Mouse (Mus musculus): ENCODE results near the gene Kyat3. TPM values are rescaled to one million over a fixed set of nuclear protein-coding genes. Genes with fewer than 3 reads are reported as not detected.
A peak's percentile ranks its signal among the peaks of the same experiment; 100 is the strongest.

Kyat3 gene
- polyA plus RNA-seq (2015; fragmentation: Nextera tagmentation; extraction: Ambion mirVana): 11.0 and 11.8 TPM in 2 replicates

DNA sequence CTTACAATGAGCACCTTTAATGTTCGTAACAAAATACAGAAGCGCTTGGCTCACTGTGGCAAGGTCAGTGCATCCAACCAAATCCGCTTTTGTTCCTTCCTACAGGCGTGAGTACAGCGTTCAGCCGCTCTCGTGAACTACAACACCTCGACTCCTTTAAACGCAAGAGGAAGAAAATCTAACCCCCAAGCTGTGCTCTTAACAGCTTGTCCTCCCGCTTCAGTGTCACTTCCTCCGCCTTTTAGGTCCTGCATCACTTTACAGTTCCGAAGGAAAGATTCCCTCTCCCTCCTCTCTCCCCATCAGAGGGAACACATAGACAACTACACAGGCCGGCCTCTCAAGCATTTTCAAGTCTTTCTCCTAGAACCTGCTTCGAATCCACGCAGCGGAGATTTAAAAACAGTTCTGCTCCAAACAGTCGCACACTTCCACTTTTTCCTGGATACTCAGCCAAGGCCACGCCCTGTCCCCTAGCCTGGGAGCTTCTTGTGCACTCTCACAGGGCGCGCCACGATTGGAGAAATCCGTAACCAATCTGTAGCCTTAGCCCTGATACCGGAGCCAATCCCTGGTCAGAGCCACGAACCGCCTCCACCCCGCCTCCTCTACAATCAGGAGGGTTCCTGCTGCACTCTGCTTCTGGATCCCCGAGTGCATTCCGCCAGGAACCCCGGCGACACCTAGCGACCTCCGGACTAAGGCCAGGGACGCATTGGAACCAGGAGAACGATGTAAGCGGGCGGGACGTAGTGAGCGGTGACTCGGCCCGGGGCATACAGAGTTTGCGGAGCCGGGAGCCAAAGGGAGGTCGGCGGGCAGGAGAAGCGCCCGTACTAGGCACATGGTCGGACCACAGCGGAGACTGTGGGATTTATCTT lies at the start of gene Kyat3:
TSS of gene Kyat3 (plus strand) at position 610 of the 881 bp plus-strand sequence.
- no peaks in the 10 kb centered on the region for H3K9me3 ChIP-seq (ENCODE audit: control insufficient read depth, low read length)
- H3K36me3 ChIP-seq (ENCODE audit: control insufficient read depth, insufficient read depth, low read length): no peaks in the 10 kb centered on the region
- peak within 1 kb of the TSS; percentile 81 for H3K4me2 ChIP-seq (replicated peaks; ENCODE audit: low read depth)
- TF ChIP-seq EP300 (optimal IDR thresholded peaks at IDR 0.05) (no peak), CTCF (IDR thresholded peaks at IDR 0.05; ENCODE audit: low read depth) (peak; percentile 65)
- DNase-seq (ENCODE audit: low spot score) (peak; percentile 94), ATAC-seq (ENCODE audit: low FRiP score, low TSS enrichment) (peak; percentile 100)
- H3K4me3 ChIP-seq (ENCODE audit: low read depth, low read length): peak within 1 kb of the TSS; percentile 60
- peak within 1 kb of the TSS; percentile 78 for H3K27ac ChIP-seq (replicated peaks)
- under 1% methylated on average over 48 of the region's 48 CpGs for WGBS
- H3K27me3 ChIP-seq (ENCODE audit: control insufficient read depth, insufficient read depth, low read length): no peaks in the 10 kb centered on the region
- no peaks in the 10 kb centered on the region; the same call in 1 of the 2 replicates for H3K4me1 ChIP-seq (replicated peaks; ENCODE audit: control insufficient read depth, insufficient read depth)
- H3K9ac ChIP-seq (ENCODE audit: low read length): peak within 1 kb of the TSS; percentile 65

DNA sequence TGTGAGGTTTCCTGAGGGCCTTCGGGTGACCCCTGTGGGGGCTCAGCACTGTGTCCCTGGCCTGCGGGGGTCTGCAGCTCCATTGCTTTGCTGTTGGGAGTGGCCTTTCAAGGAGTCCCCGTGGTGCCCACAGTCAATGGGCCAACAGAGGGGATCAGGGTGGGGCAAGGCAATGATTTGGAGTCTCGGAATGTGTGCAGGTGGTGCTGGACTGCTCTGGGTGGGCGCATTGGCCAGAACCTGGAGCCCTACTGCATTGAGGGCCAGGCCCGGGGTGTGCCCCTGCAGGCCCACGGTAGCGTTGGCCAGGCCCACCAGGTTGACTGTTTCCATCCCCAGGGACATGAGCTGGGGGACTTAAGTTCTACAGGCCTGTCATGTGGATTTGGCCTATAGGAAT lies 36.1 kb upstream of the Kyat3 start:
- H3K4me1 ChIP-seq (replicated peaks; ENCODE audit: control insufficient read depth, insufficient read depth): no peaks in the 10 kb centered on the region
- no peaks in the 10 kb centered on the region for H3K9me3 ChIP-seq (ENCODE audit: control insufficient read depth, low read length)
- DNase-seq (ENCODE audit: low spot score): no peak
- H3K27ac ChIP-seq (replicated peaks): no peak overlapping the region
- H3K4me2 ChIP-seq (replicated peaks; ENCODE audit: low read depth): no peak overlapping the region
- no peak overlapping the region for H3K9ac ChIP-seq (ENCODE audit: low read length)
- TF ChIP-seq CTCF (IDR thresholded peaks at IDR 0.05; ENCODE audit: low read depth): no peak
- no peak for TF ChIP-seq EP300 (optimal IDR thresholded peaks at IDR 0.05)
- no peaks in the 10 kb centered on the region for H3K36me3 ChIP-seq (ENCODE audit: control insufficient read depth, insufficient read depth, low read length)
- no peak overlapping the region for H3K4me3 ChIP-seq (ENCODE audit: low read depth, low read length)
- 0 out of 2 replicates have a peak, but pooled peaks have one; percentile 47 for ATAC-seq (ENCODE audit: low FRiP score, low TSS enrichment)
- no peaks in the 10 kb centered on the region for H3K27me3 ChIP-seq (ENCODE audit: control insufficient read depth, insufficient read depth, low read length)
- WGBS: 88% methylated on average over 8 of the region's 8 CpGs

DNA sequence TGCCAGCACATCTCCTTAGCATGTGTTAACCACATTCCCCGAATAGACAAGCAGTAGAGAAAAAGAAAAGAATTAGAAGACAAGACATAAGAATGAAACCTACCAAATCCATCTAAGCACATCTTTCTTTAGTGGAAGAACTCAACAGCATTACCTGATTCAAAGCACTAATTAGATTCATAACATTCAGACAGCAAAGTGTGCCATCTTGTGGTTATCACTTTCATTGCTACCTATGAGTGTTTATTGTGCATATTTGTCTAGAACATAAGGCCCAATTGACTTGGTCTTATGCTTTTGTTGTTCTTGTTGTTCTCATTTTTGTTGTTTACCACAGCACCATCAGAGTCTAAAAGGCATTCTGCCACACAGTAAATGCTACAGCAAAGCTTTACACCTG lies 26.2 kb upstream of the Kyat3 start:
- H3K4me2 ChIP-seq (replicated peaks; ENCODE audit: low read depth): no peak overlapping the region
- H3K4me1 ChIP-seq (replicated peaks; ENCODE audit: control insufficient read depth, insufficient read depth): no peaks in the 10 kb centered on the region
- H3K27me3 ChIP-seq (ENCODE audit: control insufficient read depth, insufficient read depth, low read length): no peaks in the 10 kb centered on the region
- DNase-seq (ENCODE audit: low spot score) (no peak), ATAC-seq (ENCODE audit: low FRiP score, low TSS enrichment) (no peak)
- TF ChIP-seq EP300 (optimal IDR thresholded peaks at IDR 0.05) (no peak), CTCF (IDR thresholded peaks at IDR 0.05; ENCODE audit: low read depth) (peak; percentile 73)
- no peaks in the 10 kb centered on the region for H3K9me3 ChIP-seq (ENCODE audit: control insufficient read depth, low read length)
- H3K4me3 ChIP-seq (ENCODE audit: low read depth, low read length): no peak overlapping the region
- 85% methylated on average over 1 of the region's 1 CpGs for WGBS
- no peak overlapping the region for H3K9ac ChIP-seq (ENCODE audit: low read length)
- H3K27ac ChIP-seq (replicated peaks): no peak overlapping the region
- H3K36me3 ChIP-seq (ENCODE audit: control insufficient read depth, insufficient read depth, low read length): no peaks in the 10 kb centered on the region

DNA sequence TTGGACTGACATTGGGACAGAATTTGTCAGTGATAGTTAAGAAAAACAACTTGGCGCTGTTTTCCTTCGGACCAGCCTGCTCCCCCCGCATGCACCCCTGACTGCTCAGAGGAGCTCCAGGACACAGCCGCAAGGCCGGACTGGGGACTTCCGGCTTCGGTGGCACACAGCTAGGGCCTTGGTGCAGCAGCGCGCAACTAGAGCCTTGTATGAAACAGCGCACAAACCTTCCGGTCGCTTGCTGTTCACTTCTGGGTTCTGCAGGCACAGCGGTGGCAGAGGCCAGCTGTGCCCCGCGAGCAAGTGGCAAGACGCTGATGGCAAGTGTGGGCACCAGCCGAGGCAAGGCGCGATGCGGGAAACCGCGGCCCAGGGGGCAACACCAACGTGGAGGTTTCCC lies 12.9 kb upstream of the Kyat3 start:
- no peaks in the 10 kb centered on the region for H3K27me3 ChIP-seq (ENCODE audit: control insufficient read depth, insufficient read depth, low read length)
- peak overlapping the region; percentile 20 for H3K4me2 ChIP-seq (replicated peaks; ENCODE audit: low read depth)
- H3K4me1 ChIP-seq (replicated peaks; ENCODE audit: control insufficient read depth, insufficient read depth): no peaks in the 10 kb centered on the region
- TF ChIP-seq CTCF (IDR thresholded peaks at IDR 0.05; ENCODE audit: low read depth) (no peak), EP300 (optimal IDR thresholded peaks at IDR 0.05) (no peak)
- H3K36me3 ChIP-seq (ENCODE audit: control insufficient read depth, insufficient read depth, low read length): no peaks in the 10 kb centered on the region
- no peak overlapping the region for H3K4me3 ChIP-seq (ENCODE audit: low read depth, low read length)
- WGBS: 65% methylated on average over 23 of the region's 23 CpGs
- DNase-seq (ENCODE audit: low spot score) (no peak), ATAC-seq (ENCODE audit: low FRiP score, low TSS enrichment) (no peak)
- no peaks in the 10 kb centered on the region for H3K9me3 ChIP-seq (ENCODE audit: control insufficient read depth, low read length)
- H3K9ac ChIP-seq (ENCODE audit: low read length): no peak overlapping the region
- no peak overlapping the region for H3K27ac ChIP-seq (replicated peaks)

DNA sequence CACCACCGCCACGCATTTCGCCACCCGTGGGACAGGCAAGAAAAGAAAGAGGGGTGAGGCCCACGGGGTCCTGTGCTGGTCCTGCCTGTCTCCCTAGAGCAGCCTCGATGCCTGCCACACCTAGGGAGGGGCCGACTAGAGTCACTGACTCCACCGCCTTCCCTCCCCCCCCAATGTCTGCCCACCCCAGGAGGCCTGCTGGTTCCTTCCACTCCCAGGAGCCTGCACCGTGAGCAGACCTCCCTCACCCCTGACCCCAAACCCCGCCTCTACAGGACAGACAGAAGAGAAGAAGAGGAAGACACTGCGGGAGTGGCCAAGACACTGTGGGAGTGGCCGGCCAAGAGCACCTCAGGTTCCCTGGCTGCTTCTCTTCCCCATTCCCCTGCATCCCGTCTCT lies 12.5 kb upstream of the Kyat3 start:
- DNase-seq (ENCODE audit: low spot score) (no peak), ATAC-seq (ENCODE audit: low FRiP score, low TSS enrichment) (no peak)
- no peaks in the 10 kb centered on the region for H3K27me3 ChIP-seq (ENCODE audit: control insufficient read depth, insufficient read depth, low read length)
- H3K36me3 ChIP-seq (ENCODE audit: control insufficient read depth, insufficient read depth, low read length): no peaks in the 10 kb centered on the region
- H3K4me1 ChIP-seq (replicated peaks; ENCODE audit: control insufficient read depth, insufficient read depth): no peaks in the 10 kb centered on the region
- no peak for TF ChIP-seq CTCF (IDR thresholded peaks at IDR 0.05; ENCODE audit: low read depth)
- no peak for TF ChIP-seq EP300 (optimal IDR thresholded peaks at IDR 0.05)
- 33% methylated on average over 12 of the region's 13 CpGs for WGBS
- H3K9ac ChIP-seq (ENCODE audit: low read length): no peak overlapping the region
- peak overlapping the region; percentile 20 for H3K4me2 ChIP-seq (replicated peaks; ENCODE audit: low read depth)
- H3K9me3 ChIP-seq (ENCODE audit: control insufficient read depth, low read length): 0 out of 2 replicates have a peak, but pooled peaks cover 1% of the 10 kb centered on the region
- no peak overlapping the region for H3K27ac ChIP-seq (replicated peaks)
- H3K4me3 ChIP-seq (ENCODE audit: low read depth, low read length): no peak overlapping the region

DNA sequence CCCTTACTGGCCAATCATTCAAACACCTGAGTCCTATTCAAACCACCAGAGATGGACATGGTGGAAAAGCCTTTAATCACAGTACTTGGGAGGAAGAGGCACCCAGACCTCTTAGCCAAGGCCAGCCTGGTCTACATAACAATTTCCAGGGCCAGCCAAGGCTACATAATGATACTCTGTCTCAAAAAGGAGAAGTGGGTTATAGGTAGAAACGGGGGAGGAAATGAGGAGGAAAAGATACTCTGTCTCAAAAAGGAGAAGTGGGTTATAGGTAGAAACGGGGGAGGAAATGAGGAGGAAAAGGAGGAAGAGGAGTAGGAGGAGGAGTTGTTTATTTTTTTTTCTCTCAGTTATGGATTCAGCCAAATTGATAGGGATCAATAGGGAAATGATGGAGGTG lies 4.3 kb upstream of the Kyat3 start:
- no peak for TF ChIP-seq CTCF (IDR thresholded peaks at IDR 0.05; ENCODE audit: low read depth)
- TF ChIP-seq EP300 (optimal IDR thresholded peaks at IDR 0.05): no peak
- Histone ChIP-seq H3K27me3 (ENCODE audit: control insufficient read depth, insufficient read depth, low read length) (no peaks in the 10 kb centered on the region), H3K27ac (replicated peaks) (no peak overlapping the region), H3K4me3 (ENCODE audit: low read depth, low read length) (no peak overlapping the region), H3K4me1 (replicated peaks; ENCODE audit: control insufficient read depth, insufficient read depth) (no peaks in the 10 kb centered on the region; the same call in 1 of the 2 replicates), H3K36me3 (ENCODE audit: control insufficient read depth, insufficient read depth, low read length) (no peaks in the 10 kb centered on the region), H3K9me3 (ENCODE audit: control insufficient read depth, low read length) (0 out of 2 replicates have a peak, but pooled peaks cover 3% of the 10 kb centered on the region), H3K4me2 (replicated peaks; ENCODE audit: low read depth) (no peak overlapping the region), H3K9ac (ENCODE audit: low read length) (no peak overlapping the region)
- ATAC-seq (ENCODE audit: low FRiP score, low TSS enrichment) (no peak), DNase-seq (ENCODE audit: low spot score) (no peak)
- WGBS: 73% methylated on average over 2 of the region's 2 CpGs
